Mouse (Mus musculus): ENCODE results near the gene H2-DMb1.

GRCm38 (mm10) chr17:34203444-34203843, 50.6 kb downstream of the H2-DMb1 start, which contains the start of gene Tap2:
- 0 out of 2 replicates have a peak, but pooled peaks have one; percentile 1 for TF ChIP-seq CTCF (IDR thresholded peaks at IDR 0.05; ENCODE audit: extremely low read depth, insufficient read depth, insufficient read length, insufficient replicate concordance)
- no peak for TF ChIP-seq POLR2A (IDR thresholded peaks at IDR 0.05; ENCODE audit: low read depth, low read length)
